Mouse (Mus musculus) Patski (cell line): ENCODE measurements around the gene Stk17b. TPM values are rescaled to one million over a fixed set of nuclear protein-coding genes. Genes with fewer than 3 reads are reported as not detected.

Source experiments
- ATAC-seq: fragments of 100-300 bp; one replicate; pipeline ENCODE4 v1.8.0; 2021
- CTCF ChIA-PET: fragments of 350-600 bp; sonication (Branson Sonifier 250); formaldehyde crosslinking; loops from one replicate; lab custom pipeline; 2022; ENCODE audit warnings: inconsistent platforms; lab: Charles Lee
- POLR2A ChIA-PET: fragments of 350-600 bp; sonication (Branson Sonifier 250); formaldehyde crosslinking; loops from one replicate; lab custom pipeline; 2022; ENCODE audit warnings: antibody characterized with exemption, inconsistent platforms; lab: Charles Lee
- DNase-seq: peaks from one replicate; pipeline ENCODE4 v3.0.0-alpha.2; 2011; ENCODE audit warnings: low read depth, low spot score
- H3K27me3 ChIP-seq: fragments of 371-371 bp; one replicate; pipeline ENCODE4 v1.5.1; 2021
- CTCF ChIP-seq: fragments of 100-300 bp; IDR thresholded peaks from one replicate; pipeline ENCODE4 v1.5.1; 2021
- in situ Hi-C: fragments of 300-500 bp; cut with MboI; formaldehyde crosslinking; loops from 3 replicates; pipeline ENCODE4 v1.11.1; 2018; ENCODE audit warnings: low pct_unique_long_range_greater_than_20kb, mixed read lengths
- polyA plus RNA-seq: library from polyadenylated mRNA; unstranded; gene quantifications from one replicate; pipeline ENCODE4 v1.2.3, GENCODE M21; 2021

Stk17b gene
- polyA plus RNA-seq, 1 experiment from 2014 or later: 16.2 TPM

- in situ Hi-C loops: no loop called here
- ChIA-PET POLR2A (no interaction called here), CTCF (no interaction called here)
- no peak for DNase-seq
- TF ChIP-seq CTCF: no peak
- no peak for ATAC-seq
- no peaks in the 10 kb centered on the region for H3K27me3 ChIP-seq
Measured at GRCm38 (mm10) chr1:53814077-53814705, 29.2 kb upstream of the Stk17b start.

GRCm38 (mm10) chr1:53811919-53812318 is 26.9 kb upstream of the Stk17b start:
- DNase-seq (no peak), ATAC-seq (no peak)
- TF ChIP-seq CTCF: no peak
- ChIA-PET POLR2A (no interaction called here), CTCF (no interaction called here)
- H3K27me3 ChIP-seq: no peaks in the 10 kb centered on the region
- in situ Hi-C loops: no loop called here

- ChIA-PET CTCF (interaction anchor here (0.9 to 1.5 kb wide), 4 partner anchors 9 to 19 kb away, joined by 3 read pairs; no protein-coding TSS in a partner anchor), POLR2A (no interaction called here)
- in situ Hi-C loops: no loop called here
- TF ChIP-seq CTCF: no peak
- H3K27me3 ChIP-seq: no peaks in the 10 kb centered on the region
- no peak for DNase-seq
- ATAC-seq: no peak
Measured at GRCm38 (mm10) chr1:53808229-53808628, 23.2 kb upstream of the Stk17b start.

GRCm38 (mm10) chr1:53797811-53798210 is 12.8 kb upstream of the Stk17b start:
- DNase-seq (no peak), ATAC-seq (no peak)
- in situ Hi-C loops: no loop called here
- CTCF ChIA-PET: no interaction called here
- no peak for TF ChIP-seq CTCF
- POLR2A ChIA-PET: interaction anchor here (1.1 kb wide), 1 partner anchor 12 kb away, joined by 3 read pairs; the partner anchor contains the start of gene Stk17b
- H3K27me3 ChIP-seq: no peaks in the 10 kb centered on the region

GRCm38 (mm10) chr1:53797074-53797473 is 12.1 kb upstream of the Stk17b start:
- ChIA-PET CTCF (interaction anchor here (1.7 kb wide), 1 partner anchor 11 kb away, joined by 3 read pairs; no protein-coding TSS in a partner anchor), POLR2A (interaction anchor here (1.1 kb wide), 1 partner anchor 12 kb away, joined by 3 read pairs; the partner anchor contains the start of gene Stk17b)
- ATAC-seq (no peak), DNase-seq (no peak)
- H3K27me3 ChIP-seq: no peaks in the 10 kb centered on the region
- TF ChIP-seq CTCF: no peak
- in situ Hi-C loops: no loop called here

- ATAC-seq (no peak), DNase-seq (no peak)
- ChIA-PET CTCF (interaction anchor here (1.7 kb wide), 1 partner anchor 12 kb away, joined by 3 read pairs; no protein-coding TSS in a partner anchor), POLR2A (no interaction called here)
- H3K27me3 ChIP-seq: no peaks in the 10 kb centered on the region
- in situ Hi-C loops: no loop called here
- TF ChIP-seq CTCF: no peak
Measured at GRCm38 (mm10) chr1:53796271-53796670, 11.2 kb upstream of the Stk17b start.

GRCm38 (mm10) chr1:53795591-53795990 is 10.6 kb upstream of the Stk17b start:
- CTCF ChIA-PET: interaction anchor here (1.7 kb wide), 1 partner anchor 13 kb away, joined by 3 read pairs; no protein-coding TSS in a partner anchor
- ATAC-seq: no peak
- DNase-seq: no peak

GRCm38 (mm10) chr1:53795081-53795480 is 10.1 kb upstream of the Stk17b start:
- POLR2A ChIA-PET: no interaction called here
- ATAC-seq: no peak
- in situ Hi-C loops: no loop called here
- H3K27me3 ChIP-seq: no peaks in the 10 kb centered on the region
- CTCF ChIA-PET: interaction anchor here (0.9 kb wide), 1 partner anchor 14 kb away, joined by 3 read pairs; no protein-coding TSS in a partner anchor
- no peak for TF ChIP-seq CTCF
- DNase-seq: no peak

More at GRCm38 (mm10) chr1:53795591-53795990, 10.6 kb upstream of the Stk17b start:
- TF ChIP-seq CTCF: no peak
- in situ Hi-C loops: no loop called here
- POLR2A ChIA-PET: no interaction called here
- H3K27me3 ChIP-seq: no peaks in the 10 kb centered on the region

- POLR2A ChIA-PET: no interaction called here
- no peak for TF ChIP-seq CTCF
- ATAC-seq (no peak), DNase-seq (no peak)
- no peaks in the 10 kb centered on the region for H3K27me3 ChIP-seq
- in situ Hi-C loops: no loop called here
- CTCF ChIA-PET: interaction anchor here (0.7 to 0.9 kb wide), 2 partner anchors 13 kb away, joined by 3 read pairs; no protein-coding TSS in a partner anchor
Measured at GRCm38 (mm10) chr1:53794279-53794678, 9.3 kb upstream of the Stk17b start.

GRCm38 (mm10) chr1:53791343-53791742 is 6.3 kb upstream of the Stk17b start:
- ChIA-PET CTCF (interaction anchor here (1.2 kb wide), 1 partner anchor 9 kb away, joined by 3 read pairs; no protein-coding TSS in a partner anchor), POLR2A (interaction anchor here (0.9 kb wide), 1 partner anchor 15 kb away, joined by 3 read pairs; no protein-coding TSS in a partner anchor)
- no peak for ATAC-seq
- no peaks in the 10 kb centered on the region for H3K27me3 ChIP-seq
- TF ChIP-seq CTCF: no peak
- in situ Hi-C loops: no loop called here
- DNase-seq: no peak

- DNase-seq (no peak), ATAC-seq (peak; percentile 48)
- no peaks in the 10 kb centered on the region for H3K27me3 ChIP-seq
- CTCF ChIA-PET: no interaction called here
- TF ChIP-seq CTCF: no peak
- in situ Hi-C loops: no loop called here
- POLR2A ChIA-PET: interaction anchor here (0.6 to 1.3 kb wide), 3 partner anchors 82 to 1286 kb away, joined by 3 to 7 read pairs (median 3); no protein-coding TSS in a partner anchor
Measured at GRCm38 (mm10) chr1:53784291-53784720, 718 bp downstream of the Stk17b start.
